ENCODE assay signal across 1 mouse cellular context in the genomic region with DNA sequence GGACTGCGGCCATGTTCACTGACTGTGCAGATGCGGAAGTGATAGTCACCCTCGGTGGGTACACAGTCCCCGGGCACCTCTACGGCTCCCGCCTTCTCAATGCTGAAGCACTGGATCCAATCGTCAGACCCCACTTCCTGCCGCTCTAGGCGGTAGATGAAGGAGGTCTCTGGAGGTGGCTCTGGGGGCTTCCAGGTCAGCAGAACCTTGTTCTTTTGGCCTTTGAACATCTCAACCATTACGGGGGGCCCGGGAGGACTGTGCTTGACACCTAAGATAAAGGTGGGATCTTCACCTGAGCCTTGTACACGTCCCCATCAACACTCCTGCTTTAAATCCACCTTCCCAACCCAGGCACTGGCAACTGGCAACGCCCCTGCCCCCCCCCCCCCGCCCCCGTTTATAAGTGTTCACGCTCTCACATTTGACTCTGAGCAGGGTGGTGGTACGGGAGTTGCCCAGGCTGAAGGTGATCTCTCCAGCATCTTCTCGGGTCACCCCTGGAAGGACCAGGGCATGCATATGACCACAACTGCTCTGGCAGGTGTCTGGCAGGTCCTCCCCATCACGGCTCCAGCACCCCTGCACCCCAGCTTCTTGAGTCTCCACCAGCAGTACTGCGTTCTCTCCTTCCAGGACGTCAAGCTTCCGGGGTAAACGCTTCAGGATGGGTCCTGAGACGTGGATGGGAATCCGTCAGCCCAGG.
TF ChIP-seq lines count a peak whose summit lies in the region.

No protein-coding gene starts in this region.

TF ChIP-seq in ES-E14, 5 proteins besides CTCF, POLR2A, EP300 and RAD21:
- no peak for TF ChIP-seq HCFC1 (IDR thresholded peaks at IDR 0.05; ENCODE audit: borderline replicate concordance, insufficient read depth, low read length)
- no peak for TF ChIP-seq MAFK (IDR thresholded peaks at IDR 0.05; ENCODE audit: insufficient read depth, low read depth, low read length)
- no peak for TF ChIP-seq ZNF384 (IDR thresholded peaks at IDR 0.05; ENCODE audit: low read depth, low read length)
- TF ChIP-seq CHD2 (IDR thresholded peaks at IDR 0.05; ENCODE audit: low read depth, low read length): no peak
- no peak for TF ChIP-seq ZC3H11A (IDR thresholded peaks at IDR 0.05; ENCODE audit: borderline replicate concordance, low read depth, low read length)
